In the genomic region with DNA sequence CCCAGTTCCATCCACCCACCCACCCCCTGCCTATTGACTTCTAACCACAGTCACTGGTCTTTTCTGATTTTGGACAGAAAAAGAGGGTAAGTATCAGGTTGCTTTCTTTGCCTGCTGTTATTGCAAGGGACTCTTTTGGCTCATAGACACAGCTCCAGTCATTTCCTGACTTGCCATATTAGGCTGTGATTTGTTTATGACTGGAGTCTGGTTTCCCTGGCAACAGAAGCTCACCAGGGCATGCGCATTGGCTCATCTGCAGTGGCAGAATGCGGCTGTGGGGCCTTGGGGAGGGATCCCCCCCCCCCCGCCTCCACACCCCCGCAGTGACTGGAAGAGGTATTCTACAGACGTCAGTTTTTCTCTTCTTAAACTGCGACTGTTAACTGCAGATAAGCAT, we compare ENCODE assay signal across 9 mouse cellular contexts.
DNase-seq lines count a peak whose midpoint lies in the region; ATAC-seq and TF ChIP-seq lines count a peak whose summit lies in the region.
"Had no signal": no experiment of that assay in that cellular context is flagged by ENCODE, and none has a peak within 500 bp of the region (broad histone marks: within the 10 kb centered on the region; RNA-seq: fewer than 3 reads in every experiment).

No protein-coding gene starts in this region.

- H3K9me3 ChIP-seq in forebrain, postnatal 0 days (ENCODE audit: low read length): no peaks in the 10 kb centered on the region
- H3K9me3 ChIP-seq in midbrain, embryonic 14.5 days (ENCODE audit: control insufficient read depth, low read length): no peaks in the 10 kb centered on the region
- H3K9me3 ChIP-seq in liver, postnatal 0 days (ENCODE audit: low read length): no peaks in the 10 kb centered on the region

- intact Hi-C loops in gastrocnemius, adult 2 months (cut with DNase I): no loop called here
- intact Hi-C loops in gastrocnemius, postnatal 36 days (cut with DNase I): no loop called here

- no peaks in the 10 kb centered on the region for H3K27me3 ChIP-seq in forebrain, postnatal 0 days (ENCODE audit: insufficient read depth, low read length)
- H3K27me3 ChIP-seq in midbrain, embryonic 14.5 days (ENCODE audit: control insufficient read depth, insufficient read depth, low read length): no peaks in the 10 kb centered on the region
- no peaks in the 10 kb centered on the region for H3K27me3 ChIP-seq in liver, postnatal 0 days (ENCODE audit: insufficient read depth, low read length)

- no peak for TF ChIP-seq CTCF in gastrocnemius, adult 2 months (IDR thresholded peaks at IDR 0.05)
- TF ChIP-seq CTCF in brain, embryonic 14.5 days (IDR thresholded peaks at IDR 0.05; ENCODE audit: borderline replicate concordance, extremely low read depth, insufficient read depth, insufficient read length): no peak
- no peak for TF ChIP-seq CTCF in forebrain, postnatal 0 days (IDR thresholded peaks at IDR 0.05; ENCODE audit: low read depth)
- TF ChIP-seq CTCF in liver, postnatal 0 days (IDR thresholded peaks at IDR 0.05; ENCODE audit: low read depth): no peak

- 0 out of 2 replicates have a peak overlapping the region, but pooled peaks have one; percentile 5 for H3K4me2 ChIP-seq in forebrain, postnatal 0 days (ENCODE audit: low read depth)
- no peak overlapping the region for H3K4me2 ChIP-seq in midbrain, embryonic 14.5 days (ENCODE audit: low read length)
- no peak overlapping the region for H3K4me2 ChIP-seq in liver, postnatal 0 days (ENCODE audit: low read depth, low read length)

- no peaks in the 10 kb centered on the region for H3K36me3 ChIP-seq in forebrain, postnatal 0 days (ENCODE audit: insufficient read depth)
- peaks cover 11% of the 10 kb centered on the region; the same call in 1 of the 2 replicates for H3K36me3 ChIP-seq in midbrain, embryonic 14.5 days (ENCODE audit: control insufficient read depth, insufficient read depth, low read length)
- H3K36me3 ChIP-seq in liver, postnatal 0 days (replicated peaks; ENCODE audit: insufficient read depth, low read length): no peaks in the 10 kb centered on the region

- TF ChIP-seq EP300 in liver, postnatal 0 days (IDR thresholded peaks at IDR 0.05; ENCODE audit: low read depth): no peak

- H3K27ac ChIP-seq in gastrocnemius, adult 2 months: no peak overlapping the region
- no peak overlapping the region for H3K27ac ChIP-seq in forebrain, postnatal 0 days (ENCODE audit: low read depth, low read length)
- no peak overlapping the region for H3K27ac ChIP-seq in midbrain, embryonic 14.5 days (replicated peaks; ENCODE audit: low read depth, low read length)
- no peak overlapping the region for H3K27ac ChIP-seq in liver, postnatal 0 days (ENCODE audit: low read depth)
- H3K27ac ChIP-seq: macrophage had no signal

- H3K4me1 ChIP-seq in forebrain, postnatal 0 days (ENCODE audit: insufficient read depth): no peaks in the 10 kb centered on the region
- H3K4me1 ChIP-seq in midbrain, embryonic 14.5 days (ENCODE audit: control insufficient read depth, insufficient read depth, low read length): no peaks in the 10 kb centered on the region
- H3K4me1 ChIP-seq in liver, postnatal 0 days (ENCODE audit: insufficient read depth): no peaks in the 10 kb centered on the region

- peak; percentile 16 for DNase-seq in gastrocnemius, adult 2 months
- no peak for DNase-seq in gastrocnemius, postnatal 36 days
- peak; percentile 68 for DNase-seq in brain, embryonic 14.5 days (ENCODE audit: low read depth)
- DNase-seq in forebrain, postnatal 0 days: peak; percentile 53
- peak; percentile 10 to 19 for DNase-seq in layer of hippocampus, postnatal 10 days (ENCODE audit: low spot score in 2 of 2)
- peak; percentile 49 for DNase-seq in midbrain, embryonic 14.5 days
- DNase-seq in liver, postnatal 0 days: no peak
- DNase-seq in yolk sac, embryonic 10.5 days (ENCODE audit: low spot score): no peak

- H3K9ac ChIP-seq in forebrain, postnatal 0 days: no peak overlapping the region
- H3K9ac ChIP-seq in midbrain, embryonic 14.5 days (replicated peaks; ENCODE audit: low read length): no peak overlapping the region
- no peak overlapping the region for H3K9ac ChIP-seq in liver, postnatal 0 days (replicated peaks)

- no peak overlapping the region for H3K4me3 ChIP-seq in gastrocnemius, adult 2 months
- no peak overlapping the region for H3K4me3 ChIP-seq in forebrain, postnatal 0 days (ENCODE audit: low read depth, low read length)
- no peak overlapping the region for H3K4me3 ChIP-seq in midbrain, embryonic 14.5 days (replicated peaks; ENCODE audit: low read depth, low read length)
- no peak overlapping the region for H3K4me3 ChIP-seq in liver, postnatal 0 days (ENCODE audit: low read depth, low read length)

- 32% methylated on average over 6 of the region's 6 CpGs for WGBS in forebrain, postnatal 0 days
- WGBS in midbrain, embryonic 14.5 days: 28% methylated on average over 6 of the region's 6 CpGs
- WGBS in liver, postnatal 0 days (ENCODE audit: insufficient replicate concordance): 21% methylated on average over 6 of the region's 6 CpGs

- no peak for TF ChIP-seq POLR2A in brain, embryonic 14.5 days (IDR thresholded peaks at IDR 0.05; ENCODE audit: borderline replicate concordance, extremely low read depth, insufficient read depth, insufficient read length, poor library complexity, severe bottlenecking)

- ATAC-seq in forebrain, postnatal 0 days: peak; percentile 50; the same call in 1 of the 2 replicates
- ATAC-seq in midbrain, embryonic 14.5 days (ENCODE audit: low FRiP score, low TSS enrichment): no peak
- no peak for ATAC-seq in liver, postnatal 0 days

Comparison
In these comparisons a context has a peak if more than half of its experiments do, and no peak if none do; other contexts are left out.
1. DNase-seq: peak in gastrocnemius, adult 2 months (single experiment), brain, embryonic 14.5 days (single experiment), forebrain, postnatal 0 days (single experiment), layer of hippocampus, postnatal 10 days (2 of 2) and midbrain, embryonic 14.5 days (single experiment); none in gastrocnemius, postnatal 36 days (0 of 2), liver, postnatal 0 days (single experiment) and yolk sac, embryonic 10.5 days (single experiment).